Mouse (Mus musculus): ENCODE results near the gene Pet117. TPM values are rescaled to one million over a fixed set of nuclear protein-coding genes. Genes with fewer than 3 reads are reported as not detected.

The Pet117 gene
- total and polyA plus RNA-seq, 2 experiments from 2014 or later: 2.3 TPM; not detected in 1

- Histone ChIP-seq H3K4me1 (ENCODE audit: insufficient read depth) (no peaks in the 10 kb centered on the region), H3K4me3 (ENCODE audit: low read depth, low read length) (no peak overlapping the region), H3K4me2 (ENCODE audit: low read depth) (no peak overlapping the region), H3K9me3 (ENCODE audit: low read length) (no peaks in the 10 kb centered on the region), H3K36me3 (ENCODE audit: insufficient read depth) (peaks cover 80% of the 10 kb centered on the region), H3K9ac (no peak overlapping the region), H3K27ac (ENCODE audit: low read depth, low read length) (no peak overlapping the region), H3K27me3 (ENCODE audit: insufficient read depth, low read length) (no peaks in the 10 kb centered on the region)
- DNase-seq (no peak), ATAC-seq (no peak)
- 67% methylated on average over 3 of the region's 3 CpGs for WGBS
- no peak for TF ChIP-seq CTCF (IDR thresholded peaks at IDR 0.05; ENCODE audit: low read depth)
Observed at GRCm38 (mm10) chr2:144381293-144381692, 12.5 kb downstream of the Pet117 start.

DNA sequence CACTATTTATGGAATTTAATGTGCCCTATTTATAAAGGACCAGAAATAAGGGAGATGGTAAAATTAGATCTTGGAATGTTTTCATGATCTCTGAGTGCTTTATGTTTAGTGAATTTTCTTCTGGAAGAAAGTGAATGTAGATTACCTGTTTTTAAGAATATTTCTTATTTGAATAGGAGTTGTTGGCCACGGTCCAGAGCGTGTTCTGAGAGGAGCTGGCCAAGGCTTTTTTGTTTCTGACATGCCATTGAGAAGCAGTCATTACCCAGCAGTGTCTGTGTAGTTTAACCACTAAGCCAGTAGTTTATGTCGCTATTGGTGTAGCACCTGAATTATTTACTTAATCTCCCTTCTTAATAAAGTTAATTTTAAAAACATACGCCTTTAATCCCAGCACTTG is 12.9 kb downstream of the Pet117 start:
- ATAC-seq: no peak
- Histone ChIP-seq H3K4me3 (ENCODE audit: low read depth, low read length) (no peak overlapping the region), H3K9me3 (ENCODE audit: low read length) (no peaks in the 10 kb centered on the region), H3K36me3 (ENCODE audit: insufficient read depth) (peaks cover 78% of the 10 kb centered on the region), H3K27ac (ENCODE audit: low read depth, low read length) (no peak overlapping the region), H3K9ac (no peak overlapping the region), H3K27me3 (ENCODE audit: insufficient read depth, low read length) (no peaks in the 10 kb centered on the region), H3K4me1 (ENCODE audit: insufficient read depth) (no peaks in the 10 kb centered on the region), H3K4me2 (ENCODE audit: low read depth) (no peak overlapping the region)
- DNase-seq: no peak
- WGBS: 83% methylated on average over 4 of the region's 4 CpGs
- TF ChIP-seq CTCF (IDR thresholded peaks at IDR 0.05; ENCODE audit: low read depth): no peak

DNA sequence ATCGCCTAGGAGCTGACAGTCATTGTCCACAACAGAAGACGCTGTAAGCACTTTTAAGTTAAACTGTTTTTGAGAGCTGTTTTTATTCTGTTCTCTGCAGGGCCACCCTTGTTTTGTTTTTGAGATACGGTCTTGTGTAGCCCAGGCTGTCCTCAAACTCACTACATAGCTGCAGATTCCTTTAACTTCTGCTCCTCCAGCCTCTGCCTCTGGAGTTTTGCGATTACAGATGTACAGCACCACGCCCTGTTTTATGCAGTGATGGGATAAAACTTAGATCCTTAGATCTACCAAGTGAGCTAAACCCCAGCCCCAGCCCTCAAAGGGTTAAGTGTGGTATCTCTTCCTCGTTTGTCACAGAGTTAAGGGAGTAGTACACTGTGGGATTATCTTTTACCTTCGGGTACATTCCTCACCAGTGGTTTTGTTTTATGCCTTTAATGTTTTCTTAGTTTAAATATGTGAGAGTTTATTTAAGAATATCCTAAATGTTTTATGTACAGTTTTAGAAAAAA is 13.9 kb downstream of the Pet117 start:
- H3K4me2 ChIP-seq (ENCODE audit: low read depth): no peak overlapping the region
- H3K27me3 ChIP-seq (ENCODE audit: insufficient read depth, low read length): no peaks in the 10 kb centered on the region
- WGBS: 86% methylated on average over 7 of the region's 7 CpGs
- H3K4me3 ChIP-seq (ENCODE audit: low read depth, low read length): no peak overlapping the region
- H3K9me3 ChIP-seq (ENCODE audit: low read length): no peaks in the 10 kb centered on the region
- peaks cover 70% of the 10 kb centered on the region for H3K36me3 ChIP-seq (ENCODE audit: insufficient read depth)
- TF ChIP-seq CTCF (IDR thresholded peaks at IDR 0.05; ENCODE audit: low read depth): no peak
- ATAC-seq (no peak), DNase-seq (no peak)
- no peak overlapping the region for H3K9ac ChIP-seq
- no peaks in the 10 kb centered on the region for H3K4me1 ChIP-seq (ENCODE audit: insufficient read depth)
- H3K27ac ChIP-seq (ENCODE audit: low read depth, low read length): no peak overlapping the region

- Histone ChIP-seq H3K27me3 (ENCODE audit: insufficient read depth, low read length) (no peaks in the 10 kb centered on the region), H3K4me1 (ENCODE audit: insufficient read depth) (no peaks in the 10 kb centered on the region), H3K9me3 (ENCODE audit: low read length) (no peaks in the 10 kb centered on the region), H3K4me2 (ENCODE audit: low read depth) (no peak overlapping the region), H3K36me3 (ENCODE audit: insufficient read depth) (peaks cover 61% of the 10 kb centered on the region), H3K9ac (no peak overlapping the region), H3K4me3 (ENCODE audit: low read depth, low read length) (no peak overlapping the region), H3K27ac (ENCODE audit: low read depth, low read length) (no peak overlapping the region)
- no peak for TF ChIP-seq CTCF (IDR thresholded peaks at IDR 0.05; ENCODE audit: low read depth)
- 52% methylated on average over 2 of the region's 2 CpGs for WGBS
- DNase-seq: no peak
- no peak for ATAC-seq
Observed at GRCm38 (mm10) chr2:144386296-144386695, 17.5 kb downstream of the Pet117 start.

- no peak for ATAC-seq
- Histone ChIP-seq H3K4me2 (ENCODE audit: low read depth) (no peak overlapping the region), H3K9me3 (ENCODE audit: low read length) (no peaks in the 10 kb centered on the region), H3K27ac (ENCODE audit: low read depth, low read length) (no peak overlapping the region), H3K9ac (no peak overlapping the region), H3K4me3 (ENCODE audit: low read depth, low read length) (no peak overlapping the region), H3K36me3 (ENCODE audit: insufficient read depth) (peaks cover 47% of the 10 kb centered on the region), H3K4me1 (ENCODE audit: insufficient read depth) (no peaks in the 10 kb centered on the region), H3K27me3 (ENCODE audit: insufficient read depth, low read length) (no peaks in the 10 kb centered on the region)
- TF ChIP-seq CTCF (IDR thresholded peaks at IDR 0.05; ENCODE audit: low read depth): no peak
- 63% methylated on average over 3 of the region's 3 CpGs for WGBS
- no peak for DNase-seq
Observed at GRCm38 (mm10) chr2:144388416-144388815, 19.6 kb downstream of the Pet117 start.

- 88% methylated on average over 4 of the region's 4 CpGs for WGBS
- no peak overlapping the region for H3K4me2 ChIP-seq (ENCODE audit: low read depth)
- no peak for TF ChIP-seq CTCF (IDR thresholded peaks at IDR 0.05; ENCODE audit: low read depth)
- no peaks in the 10 kb centered on the region for H3K27me3 ChIP-seq (ENCODE audit: insufficient read depth, low read length)
- peaks cover 44% of the 10 kb centered on the region for H3K36me3 ChIP-seq (ENCODE audit: insufficient read depth)
- H3K4me3 ChIP-seq (ENCODE audit: low read depth, low read length): no peak overlapping the region
- no peaks in the 10 kb centered on the region for H3K4me1 ChIP-seq (ENCODE audit: insufficient read depth)
- DNase-seq (no peak), ATAC-seq (no peak)
- H3K9me3 ChIP-seq (ENCODE audit: low read length): no peaks in the 10 kb centered on the region
- no peak overlapping the region for H3K9ac ChIP-seq
- H3K27ac ChIP-seq (ENCODE audit: low read depth, low read length): no peak overlapping the region
Observed at GRCm38 (mm10) chr2:144399531-144399930, 30.7 kb downstream of the Pet117 start.

DNA sequence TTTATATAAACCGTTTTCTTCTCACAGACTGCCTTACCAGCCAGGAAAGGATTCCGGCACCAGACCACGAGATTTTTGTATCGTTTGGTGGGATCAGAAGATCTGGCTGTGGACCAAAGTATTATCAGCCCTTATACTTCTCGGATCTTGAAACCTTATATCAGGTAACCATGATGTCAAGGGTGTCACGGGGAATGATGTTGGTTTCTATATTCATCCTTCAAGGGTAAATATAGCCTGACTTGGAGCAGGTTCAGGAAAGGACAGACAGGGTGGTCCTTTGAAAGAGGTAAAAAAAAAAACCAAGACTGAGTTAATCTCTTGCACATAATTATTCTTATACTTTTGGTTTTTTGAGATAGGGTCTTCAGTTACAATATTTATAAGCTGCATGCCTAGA is 31.9 kb downstream of the Pet117 start:
- no peak overlapping the region for H3K4me3 ChIP-seq (ENCODE audit: low read depth, low read length)
- no peaks in the 10 kb centered on the region for H3K9me3 ChIP-seq (ENCODE audit: low read length)
- no peak overlapping the region for H3K27ac ChIP-seq (ENCODE audit: low read depth, low read length)
- H3K9ac ChIP-seq: no peak overlapping the region
- H3K4me2 ChIP-seq (ENCODE audit: low read depth): no peak overlapping the region
- peaks cover 42% of the 10 kb centered on the region for H3K36me3 ChIP-seq (ENCODE audit: insufficient read depth)
- WGBS: 88% methylated on average over 6 of the region's 6 CpGs
- H3K4me1 ChIP-seq (ENCODE audit: insufficient read depth): no peaks in the 10 kb centered on the region
- no peak for DNase-seq
- ATAC-seq: no peak
- TF ChIP-seq CTCF (IDR thresholded peaks at IDR 0.05; ENCODE audit: low read depth): no peak
- H3K27me3 ChIP-seq (ENCODE audit: insufficient read depth, low read length): no peaks in the 10 kb centered on the region

Data from forebrain, postnatal 0 days (tissue).